Mouse (Mus musculus) T-helper 2 cell (primary cell): ENCODE measurements around the gene Ubr2.

Experiments used
- in situ Hi-C: fragments of 300-600 bp; cut with MboI, MseI; formaldehyde crosslinking; loops from one replicate; pipeline ENCODE4 v1.15.1; 2025; ENCODE audit warnings: high pct_unique_total_duplicates

The Ubr2 gene

DNA sequence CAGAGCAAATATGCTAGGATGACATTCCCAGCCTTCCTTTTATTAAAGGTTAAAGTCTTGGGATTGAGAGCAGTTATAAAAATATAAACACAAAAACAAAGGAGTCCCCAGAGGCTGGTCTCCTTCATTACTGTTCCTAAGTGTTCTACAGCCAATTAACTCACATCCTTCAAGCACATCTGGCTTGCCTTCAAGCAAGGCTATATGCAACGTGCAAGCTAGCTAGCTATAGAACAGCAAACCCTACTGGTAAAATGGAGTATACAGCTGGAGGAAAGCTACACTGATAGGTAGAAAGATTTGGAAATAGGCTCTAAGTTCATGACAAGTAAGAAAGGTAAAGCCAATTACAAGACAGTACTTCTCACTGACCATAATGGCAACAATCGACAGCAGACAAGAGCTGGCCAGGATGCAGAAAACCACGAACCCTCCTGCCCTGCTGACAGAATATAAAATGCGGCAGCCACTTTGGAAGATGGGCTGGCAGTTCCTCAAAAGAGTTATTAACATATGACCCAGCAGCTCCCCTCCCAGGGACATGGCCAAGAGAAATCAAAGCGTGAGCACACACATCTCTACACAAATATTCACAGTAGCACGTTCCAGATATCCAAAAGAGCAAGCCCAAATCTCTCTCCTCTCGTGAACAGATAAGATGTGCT is 4.5 kb downstream of the Ubr2 start:
- in situ Hi-C loops = no loop called here

DNA sequence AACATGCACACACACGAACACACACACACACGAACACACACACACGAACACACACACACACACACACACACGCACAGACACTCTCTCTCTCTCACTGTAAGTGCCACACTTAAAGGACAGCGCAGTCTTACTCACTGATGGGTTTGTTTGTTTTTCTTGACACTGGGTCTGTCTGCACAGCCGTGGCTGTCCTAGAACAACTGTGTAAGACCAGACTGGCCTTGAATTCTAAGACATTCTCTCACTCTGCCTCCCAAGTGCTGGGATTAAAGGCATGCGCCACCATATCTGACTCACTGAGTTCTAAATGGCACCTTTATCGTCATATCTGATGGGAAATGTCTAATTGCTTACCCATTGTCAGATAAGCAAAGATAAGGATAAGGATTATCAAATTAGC is 7.1 kb downstream of the Ubr2 start:
- in situ Hi-C loops = no loop called here

DNA sequence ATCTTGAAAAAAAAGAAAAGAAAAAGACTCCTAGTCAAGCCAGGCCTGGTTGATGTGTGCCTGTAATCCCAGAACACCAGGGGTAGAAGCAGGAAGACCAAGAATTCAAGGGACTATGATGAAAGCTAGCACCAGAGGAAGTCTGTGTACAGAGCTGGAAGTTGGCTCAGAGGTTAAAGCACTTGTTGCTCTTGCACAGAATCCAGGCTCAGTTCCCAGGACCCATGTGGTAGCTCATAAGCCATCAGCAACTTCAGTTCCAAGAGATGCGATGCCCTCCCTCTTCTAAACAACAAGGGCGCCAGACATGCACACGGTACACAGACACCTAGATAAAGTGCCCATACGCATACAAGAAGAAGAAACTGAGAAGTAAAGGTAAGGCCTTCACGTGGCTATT is 8.0 kb downstream of the Ubr2 start:
- in situ Hi-C loops = no loop called here

DNA sequence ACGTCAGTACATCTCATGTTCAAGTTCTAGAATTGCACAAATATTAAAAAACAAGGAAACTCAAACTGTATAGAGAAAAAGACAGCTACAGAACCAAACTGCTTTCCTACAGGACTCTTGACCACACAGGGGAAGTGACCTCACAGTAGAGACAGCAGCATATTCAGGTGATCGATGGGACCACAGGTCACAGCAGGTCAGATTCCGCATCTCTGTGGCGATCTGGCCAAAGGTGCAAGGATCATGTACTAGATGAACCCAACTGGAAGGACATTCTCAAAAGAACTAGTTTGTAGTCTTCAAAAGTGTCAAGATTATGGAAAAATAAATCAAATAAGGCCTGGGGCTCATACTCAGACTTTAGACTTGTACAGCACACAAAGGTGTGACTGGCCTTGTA is 11.5 kb downstream of the Ubr2 start:
- in situ Hi-C loops = no loop called here

DNA sequence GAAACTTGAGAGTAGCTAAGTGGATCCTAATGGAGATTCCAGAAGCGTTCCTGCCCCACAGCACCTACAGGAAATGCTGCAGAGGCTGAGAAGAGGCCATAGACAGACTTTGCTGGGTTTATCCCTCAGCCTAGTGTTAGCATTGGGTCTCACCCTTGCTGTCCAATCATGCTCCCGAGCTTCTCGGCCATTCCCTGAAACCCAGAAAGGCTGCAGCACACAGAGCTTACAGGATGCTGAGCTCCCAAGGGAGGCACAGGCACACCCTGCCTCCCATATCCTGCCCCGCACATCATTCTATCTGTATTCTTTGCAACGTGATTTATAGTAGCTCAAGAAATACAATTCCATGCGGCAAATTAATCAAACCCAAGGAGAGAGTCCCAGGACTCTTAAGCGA is 13.9 kb downstream of the Ubr2 start:
- in situ Hi-C loops = no loop called here

DNA sequence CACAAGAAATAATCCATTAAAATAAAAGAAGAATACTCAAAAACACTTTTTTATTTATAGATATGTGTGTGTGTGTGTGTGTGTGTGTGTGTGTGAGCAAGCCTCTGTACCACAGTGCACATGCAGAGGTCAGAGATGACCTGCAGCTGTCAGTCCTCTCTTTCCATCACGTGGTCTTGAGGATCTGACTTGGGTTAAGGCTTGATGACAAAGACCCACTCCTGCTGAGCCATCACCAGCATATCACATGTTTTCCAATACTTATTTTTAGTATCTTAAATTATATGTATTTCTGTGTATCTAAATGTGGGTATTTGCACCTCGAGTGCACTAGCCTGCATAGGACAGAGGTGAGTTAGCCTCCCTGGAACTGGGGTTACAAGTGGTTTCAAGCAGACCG is 14.7 kb downstream of the Ubr2 start:
- in situ Hi-C loops = no loop called here

DNA sequence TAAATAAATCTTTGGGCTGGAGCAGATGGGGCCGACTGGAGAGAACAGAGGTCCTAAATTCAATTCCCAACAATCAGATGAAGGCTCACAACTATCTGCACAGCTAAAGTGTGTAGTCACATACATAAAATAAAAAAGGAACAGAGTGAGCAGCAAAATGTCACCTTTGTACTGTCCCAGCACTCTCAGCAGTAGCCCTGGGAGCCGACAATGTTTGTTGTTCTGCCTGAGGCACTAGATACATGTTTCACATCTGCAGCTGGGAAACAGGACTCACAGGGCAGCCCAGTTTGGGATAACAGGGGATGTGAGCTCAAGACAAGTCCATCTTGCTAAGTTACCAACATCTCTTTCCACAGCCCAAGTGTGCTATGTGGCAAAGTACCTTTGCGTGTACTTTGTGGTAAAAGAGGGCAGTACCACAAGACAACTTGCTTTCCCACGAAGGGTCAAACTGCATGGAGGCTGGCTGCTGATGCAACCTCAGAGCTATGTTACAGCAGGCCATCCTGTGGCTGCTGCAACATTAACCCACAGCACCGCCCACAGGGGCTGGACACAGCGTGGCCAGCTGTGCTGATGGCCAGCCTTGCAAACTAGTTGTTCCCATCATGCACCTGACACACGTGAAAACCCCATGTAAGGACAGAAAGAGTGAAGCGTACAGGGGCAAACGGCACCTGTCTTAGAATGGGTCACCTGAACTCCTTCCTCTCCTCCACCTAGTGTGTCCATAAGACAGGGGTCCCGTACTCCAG is 15.5 kb downstream of the Ubr2 start:
- in situ Hi-C loops = no loop called here

DNA sequence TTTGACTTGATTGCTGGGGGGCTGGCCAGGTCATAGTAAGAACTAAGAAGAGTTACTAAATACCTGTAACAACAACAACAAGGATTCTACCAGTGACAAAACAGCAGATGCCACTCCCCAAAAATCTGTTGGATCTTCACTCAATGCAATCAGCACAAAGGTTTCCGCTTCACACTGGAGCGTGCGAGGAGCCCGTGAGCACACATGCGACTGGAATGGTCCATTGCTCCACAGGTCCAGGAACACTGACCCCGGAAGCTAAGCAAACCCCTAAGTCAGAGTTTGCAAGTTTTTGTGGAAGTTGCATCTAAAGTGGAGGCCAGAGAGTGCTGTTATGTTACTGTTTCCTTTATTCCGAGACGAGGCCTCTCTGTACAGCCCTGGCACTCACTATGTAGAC is 16.7 kb downstream of the Ubr2 start:
- in situ Hi-C loops = no loop called here

DNA sequence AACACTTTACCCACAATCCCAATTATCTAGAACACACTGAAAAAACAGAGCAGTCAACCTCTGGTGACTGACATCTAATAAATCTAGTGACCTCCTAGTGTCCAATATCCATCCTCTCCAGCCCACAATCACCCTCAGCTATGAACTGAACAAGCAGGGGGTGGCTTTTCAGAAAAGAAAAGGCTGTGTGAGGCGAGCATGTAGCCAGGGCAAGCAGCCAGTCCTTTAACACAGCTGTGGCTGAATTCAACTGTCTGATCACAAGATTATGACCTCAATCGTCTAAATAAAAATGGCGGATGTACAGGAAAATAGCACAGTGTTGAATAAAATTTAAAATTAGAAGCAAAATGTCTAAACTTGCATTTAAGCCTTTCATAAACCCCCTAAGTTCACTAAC is 22.7 kb downstream of the Ubr2 start:
- in situ Hi-C loops = loop anchor here (5.0 kb wide), 1 partner anchor 40 kb away; no protein-coding TSS in a partner anchor

DNA sequence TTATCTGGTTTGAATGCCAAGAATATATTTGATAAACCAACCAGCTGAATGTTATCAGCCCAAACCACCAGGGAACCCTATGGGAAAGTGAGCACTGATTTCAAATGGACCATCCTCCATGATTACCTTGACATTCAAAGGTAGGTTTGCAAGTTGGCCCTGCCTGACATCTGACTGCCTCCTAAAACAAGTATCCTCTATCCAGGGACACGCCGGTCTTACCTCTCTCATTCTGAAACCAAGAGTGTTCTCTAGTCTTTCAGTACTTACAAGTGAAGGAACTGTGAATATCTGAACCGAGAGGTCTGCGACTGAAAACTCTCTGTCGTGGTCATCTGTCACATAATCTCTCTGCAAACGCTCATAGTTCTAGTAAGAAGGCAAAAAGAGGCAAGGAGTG is 30.3 kb downstream of the Ubr2 start:
- in situ Hi-C loops = no loop called here

DNA sequence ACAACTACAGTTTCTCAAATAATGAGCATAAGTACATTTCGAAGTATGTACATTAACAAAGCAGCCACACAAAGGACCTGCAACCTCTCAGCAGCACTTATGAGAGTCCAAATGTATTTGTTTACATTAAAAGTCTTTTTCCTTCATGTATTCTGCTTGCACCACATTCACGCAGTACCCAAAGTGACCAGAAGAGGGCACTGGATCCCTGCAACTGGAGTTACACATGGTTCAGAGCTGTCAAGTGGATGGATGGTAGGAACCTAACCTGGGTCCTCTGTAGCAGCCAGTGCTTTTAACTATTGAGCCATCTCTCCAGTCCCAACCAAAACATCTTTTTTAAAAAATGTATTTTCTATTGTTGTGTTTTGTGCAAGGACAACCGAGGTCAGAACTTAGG is 35.2 kb downstream of the Ubr2 start:
- in situ Hi-C loops = no loop called here

DNA sequence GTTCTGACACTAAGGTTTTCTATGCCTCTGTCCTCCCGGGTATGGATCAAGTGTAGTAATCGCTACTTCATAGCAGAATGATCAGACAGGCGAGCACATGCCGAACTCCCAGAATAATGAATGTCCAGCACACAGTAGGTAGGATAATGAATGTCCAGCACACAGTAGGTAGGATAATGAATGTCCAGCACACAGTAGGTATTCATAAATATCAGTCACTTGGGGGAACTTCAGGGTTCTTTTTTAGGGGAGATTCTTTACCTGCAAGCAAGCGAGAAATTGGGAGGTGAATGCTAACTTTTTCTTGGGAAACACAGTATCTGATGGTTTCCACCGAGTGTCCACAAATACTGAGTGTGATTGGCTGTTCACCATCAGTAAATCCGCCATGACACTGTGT is 37.8 kb downstream of the Ubr2 start:
- in situ Hi-C loops = loop anchor here (5.0 to 25.0 kb wide), 2 partner anchors 65 to 735 kb away; partner anchors contain the start of genes Polr1c and Yipf3

DNA sequence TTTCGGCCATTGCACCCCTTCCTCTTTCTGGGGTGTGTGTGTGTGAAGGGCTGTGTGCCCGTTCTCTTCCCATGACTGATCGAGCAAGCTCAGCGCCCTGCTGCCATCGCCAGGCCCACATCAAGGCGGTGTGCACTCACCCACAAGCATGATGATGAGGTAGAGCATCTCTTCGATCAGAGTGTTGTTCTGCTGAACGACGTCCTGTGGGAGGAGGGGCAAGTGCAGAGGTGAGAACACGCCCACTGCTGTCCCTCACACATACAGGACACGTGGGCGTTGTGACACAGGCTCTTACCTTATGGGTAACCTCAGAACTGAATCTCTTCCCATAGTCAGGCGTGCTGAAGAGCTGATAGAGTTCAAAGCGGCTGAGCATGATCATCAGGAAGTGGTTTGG is 43.5 kb downstream of the Ubr2 start:
- in situ Hi-C loops = loop anchor here (25.0 kb wide), 1 partner anchor 730 kb away; the partner anchor contains the start of genes Polr1c and Yipf3

DNA sequence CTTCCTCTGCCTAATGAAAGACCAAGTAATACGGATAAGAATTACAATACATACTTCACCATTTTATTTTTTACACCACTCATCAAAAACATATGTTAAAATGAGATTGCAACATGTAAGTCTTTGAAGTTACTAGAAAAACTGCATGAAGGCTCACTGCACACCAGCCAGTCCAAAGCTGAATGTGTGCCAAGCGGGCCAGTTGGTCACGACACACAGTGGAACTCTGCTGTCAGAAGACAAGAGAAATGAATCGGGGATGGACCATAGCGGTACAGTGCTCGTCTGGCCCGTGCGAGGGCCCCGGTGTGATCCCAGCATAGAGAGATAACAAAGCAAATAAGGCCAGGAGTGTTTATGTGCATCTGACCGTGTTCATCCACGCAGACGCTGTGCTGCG is 47.2 kb downstream of the Ubr2 start:
- in situ Hi-C loops = loop anchor here (25.0 kb wide), 1 partner anchor 726 kb away; the partner anchor contains the start of genes Polr1c and Yipf3

DNA sequence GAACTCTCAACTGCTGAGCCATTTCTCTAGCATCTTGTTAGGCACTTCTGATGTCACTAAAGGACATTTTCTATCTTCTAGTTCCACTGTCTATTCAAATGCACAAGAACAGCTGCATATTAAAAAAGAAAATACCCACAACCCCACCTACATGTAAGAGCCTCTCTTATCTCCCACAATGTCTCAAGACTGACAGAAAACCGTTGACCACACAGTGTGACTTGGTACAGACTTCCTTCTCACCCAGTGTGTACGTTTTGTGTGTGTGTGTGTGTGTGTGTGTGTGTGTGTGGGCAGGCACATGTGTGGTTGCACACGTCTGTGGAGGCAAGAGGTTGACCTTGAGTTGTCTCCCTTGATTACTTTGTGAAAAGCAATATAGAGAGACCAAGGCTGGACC is 48.2 kb downstream of the Ubr2 start:
- in situ Hi-C loops = loop anchor here (25.0 kb wide), 1 partner anchor 725 kb away; the partner anchor contains the start of genes Polr1c and Yipf3

DNA sequence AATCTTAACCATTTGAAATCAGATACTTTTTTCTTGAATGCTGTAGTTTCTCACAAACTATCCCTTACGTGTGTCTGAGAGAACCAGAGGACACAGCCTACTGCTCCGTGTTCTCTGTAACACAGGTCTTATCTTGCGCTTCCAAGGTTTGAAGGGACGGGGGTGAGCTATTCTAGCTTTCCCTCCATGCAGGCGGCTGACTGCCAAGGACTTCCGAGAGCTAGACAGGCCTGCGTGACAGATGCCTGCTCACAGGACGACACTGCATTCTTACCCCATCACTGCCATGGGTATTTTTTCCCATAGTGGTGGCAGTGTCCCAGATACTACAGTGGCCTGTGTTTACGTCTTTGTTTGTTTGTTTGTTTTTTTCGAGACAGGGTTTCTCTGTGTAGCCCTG is 50.1 kb downstream of the Ubr2 start:
- in situ Hi-C loops = loop anchor here (25.0 kb wide), 1 partner anchor 723 kb away; the partner anchor contains the start of genes Polr1c and Yipf3

DNA sequence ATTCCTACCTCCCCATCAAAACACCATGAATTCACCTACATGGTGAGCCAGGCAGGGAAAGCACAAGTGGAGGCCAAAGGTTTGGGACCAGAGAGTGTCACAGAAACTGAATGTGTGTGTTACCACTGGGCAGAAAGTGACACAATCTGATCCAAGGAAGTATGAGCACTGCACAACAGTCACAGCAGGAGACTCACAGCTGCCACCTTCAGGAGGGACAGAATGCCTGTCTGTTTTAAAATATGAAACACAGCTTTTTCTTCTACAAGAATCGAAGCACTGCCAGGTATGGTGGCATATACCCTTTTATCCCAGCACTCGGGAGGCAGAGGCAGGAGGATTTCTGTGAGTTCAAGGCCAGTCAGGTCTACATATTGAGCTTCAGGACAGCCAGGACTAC is 52.3 kb downstream of the Ubr2 start:
- in situ Hi-C loops = loop anchor here (25.0 kb wide), 1 partner anchor 721 kb away; the partner anchor contains the start of genes Polr1c and Yipf3

DNA sequence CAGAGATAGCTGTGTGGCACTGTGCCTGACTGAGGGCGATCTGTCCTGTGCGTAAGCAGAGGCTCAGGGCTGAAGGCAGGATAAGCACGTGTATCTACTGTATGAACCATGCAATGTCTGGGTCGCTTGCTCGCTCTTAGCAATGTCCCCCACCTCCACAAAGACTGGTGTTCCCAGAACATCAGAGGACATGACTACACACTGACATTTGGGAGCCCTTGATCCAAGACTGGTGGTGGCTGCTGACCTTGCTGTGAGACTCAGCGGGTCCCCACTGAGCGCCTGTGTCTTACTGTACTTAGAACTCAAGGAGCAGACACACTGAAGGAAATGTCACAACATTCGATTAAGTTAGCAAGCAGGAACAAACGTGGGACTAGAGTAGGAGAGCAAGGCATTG is 64.1 kb downstream of the Ubr2 start:
- in situ Hi-C loops = loop anchor here (5.0 kb wide), 1 partner anchor 41 kb away; no protein-coding TSS in a partner anchor

DNA sequence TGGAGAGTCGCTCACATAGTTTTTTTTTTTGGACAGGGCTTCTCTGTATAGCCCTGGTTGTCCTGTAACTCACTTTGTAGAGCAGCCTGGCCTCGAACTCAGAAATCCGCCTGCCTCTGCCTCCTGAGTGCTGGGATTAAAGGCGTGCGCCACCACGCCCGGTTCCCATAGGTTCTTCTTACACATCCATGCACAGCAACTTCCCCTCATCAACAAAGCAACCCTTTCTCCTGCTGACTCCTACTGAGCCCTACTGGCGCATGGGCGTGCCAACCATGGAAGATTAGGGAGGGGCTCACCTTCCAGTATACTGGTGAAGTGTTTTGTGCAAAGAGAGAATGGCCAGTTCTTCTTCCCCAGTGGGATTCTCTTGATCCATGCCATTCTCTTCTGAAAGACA is 67.9 kb downstream of the Ubr2 start:
- in situ Hi-C loops = no loop called here

DNA sequence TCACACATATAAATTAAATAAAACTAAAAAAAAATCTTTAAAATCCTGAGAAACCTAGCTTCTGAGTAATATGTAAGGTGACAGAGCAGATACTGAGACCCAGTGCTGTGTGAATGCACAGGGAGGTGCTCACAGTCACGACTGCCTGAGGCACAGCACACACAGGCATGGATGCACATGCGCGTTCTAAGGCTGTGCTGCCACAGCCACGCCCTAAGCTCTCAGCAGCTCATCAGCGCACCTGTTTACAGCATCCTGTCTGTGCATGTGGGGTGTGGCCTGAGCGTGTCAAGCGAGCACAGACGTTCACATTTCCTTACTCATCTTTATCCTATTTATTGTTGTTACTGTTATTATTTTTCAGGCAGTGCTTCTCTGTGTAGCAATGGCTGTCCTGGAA is 69.9 kb downstream of the Ubr2 start:
- in situ Hi-C loops = no loop called here

DNA sequence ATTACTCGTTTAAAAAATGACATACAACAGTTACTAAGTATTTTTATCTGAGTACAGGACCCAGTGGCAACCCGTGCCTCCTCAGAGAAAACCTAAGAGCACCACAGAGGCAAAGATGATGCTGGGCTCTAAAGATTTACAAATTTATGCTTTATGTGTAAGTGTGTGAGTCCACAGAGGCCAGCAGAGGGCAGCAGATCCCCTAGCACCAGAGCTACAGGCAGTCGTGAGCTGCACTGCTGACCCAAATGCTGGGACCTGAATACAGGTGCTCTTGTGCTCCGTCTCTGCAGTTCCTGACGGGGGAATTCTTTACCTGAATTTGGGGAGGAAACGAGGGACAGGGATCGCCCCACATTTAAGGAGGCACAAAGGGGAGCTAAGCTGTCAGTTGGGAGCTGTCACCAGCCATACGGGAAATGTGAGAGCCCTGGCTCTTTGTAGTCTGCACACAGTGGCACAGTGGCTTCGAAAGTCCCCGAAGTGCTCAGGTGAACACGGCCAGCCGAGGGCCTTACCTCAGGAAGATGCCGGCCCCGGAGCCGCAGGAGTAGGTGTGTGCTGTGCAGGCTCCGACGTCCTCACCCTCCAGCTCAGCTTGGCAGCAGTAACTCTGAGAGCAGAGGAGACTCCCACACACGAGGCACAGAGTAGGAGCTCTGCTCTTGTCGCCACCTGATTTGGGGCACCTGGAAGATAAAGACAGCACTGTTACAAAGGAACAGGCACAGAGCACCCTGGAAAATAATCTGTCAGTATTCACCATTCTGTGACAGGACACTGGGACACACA is 76.6 kb downstream of the Ubr2 start:
- in situ Hi-C loops = no loop called here

DNA sequence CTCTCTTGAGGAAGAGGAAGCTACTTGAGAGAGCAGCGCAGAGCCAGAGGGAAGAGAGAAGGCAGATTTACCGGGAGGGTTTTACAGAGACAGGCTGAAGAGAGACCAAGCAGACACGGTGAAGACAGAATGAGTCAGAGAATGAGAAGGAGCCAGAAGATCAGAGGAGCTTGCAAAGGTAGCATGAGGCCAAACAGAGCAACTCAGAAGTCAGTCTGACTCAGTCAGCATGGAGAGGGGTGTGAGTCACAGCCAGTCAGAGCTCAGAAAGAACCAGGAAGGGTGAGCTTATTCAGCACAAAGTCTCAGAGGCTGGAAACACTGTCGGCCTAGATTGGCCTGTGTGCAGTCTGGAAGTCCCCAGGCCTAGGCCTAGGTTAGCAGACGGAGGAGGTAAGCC is 77.4 kb downstream of the Ubr2 start:
- in situ Hi-C loops = no loop called here
